Mouse (Mus musculus) forebrain, embryonic 11.5 days (tissue): ENCODE measurements around the gene Rpl9-ps6. TPM values are rescaled to one million over a fixed set of nuclear protein-coding genes. Genes with fewer than 3 reads are reported as not detected.

ENCODE experiments used
- ATAC-seq: fragments of 200-750 bp; cut with Nextera tagmentation; replicated peaks from 2 replicates; pipeline ENCODE4 v1.8.0; 2017; ENCODE audit warnings: moderate TSS enrichment; ENCODE audit not compliant: low FRiP score
- DNase-seq: peaks from one replicate; pipeline ENCODE4 v3.0.0-alpha.2; 2017; ENCODE audit warnings: low spot score
- H3K27ac ChIP-seq: fragments of 300-500 bp; sonication (generic); 2 replicates; pipeline ENCODE4 v1.5.1; 2014; ENCODE audit warnings: low read depth, low read length
- H3K27me3 ChIP-seq: fragments of 300-500 bp; sonication (generic); 2 replicates; pipeline ENCODE4 v1.6.1; 2014; ENCODE audit warnings: mild to moderate bottlenecking, low read length, mixed read lengths; ENCODE audit not compliant: control insufficient read depth, insufficient read depth
- H3K36me3 ChIP-seq: fragments of 300-500 bp; sonication (generic); 2 replicates; pipeline ENCODE4 v1.6.1; 2014; ENCODE audit warnings: mild to moderate bottlenecking, low read length, moderate library complexity, mixed read lengths; ENCODE audit not compliant: control insufficient read depth, insufficient read depth
- H3K4me1 ChIP-seq: fragments of 300-500 bp; sonication (generic); replicated peaks from 2 replicates; pipeline ENCODE4 v1.6.1; 2014; ENCODE audit warnings: low read length, mixed read lengths; ENCODE audit not compliant: control insufficient read depth, insufficient read depth
- H3K4me2 ChIP-seq: fragments of 300-500 bp; sonication (generic); 2 replicates; pipeline ENCODE4 v1.6.1; 2014; ENCODE audit warnings: low read depth, mild to moderate bottlenecking, low read length, moderate library complexity, mixed read lengths; ENCODE audit not compliant: severe bottlenecking
- H3K4me3 ChIP-seq: fragments of 300-500 bp; sonication (generic); 2 replicates; pipeline ENCODE4 v1.5.1; 2014; ENCODE audit warnings: low read depth, low read length
- H3K9ac ChIP-seq: fragments of 300-500 bp; sonication (generic); 2 replicates; pipeline ENCODE4 v1.6.1; 2014; ENCODE audit warnings: low read length
- H3K9me3 ChIP-seq: fragments of 300-500 bp; sonication (generic); 2 replicates; pipeline ENCODE4 v1.6.1; 2016; ENCODE audit warnings: low read length, mixed read lengths; ENCODE audit not compliant: control insufficient read depth
- WGBS: fragments of 180-500 bp; shearing (Covaris S2); extraction: QIAGEN DNeasy Blood & Tissue Kit; methylation state at CpG from one replicate; pipeline ENCODE4 v1.1.7; 2014; 5-methylcytosine and 5-hydroxymethylcytosine counted together
- polyA plus RNA-seq: library from polyadenylated mRNA; unstranded; fragments of >200 nt; fragmentation: Nextera tagmentation; extraction: Ambion mirVana; gene quantifications from 2 replicates; pipeline ENCODE4 v1.2.1, GENCODE M21; 2014

Gene Rpl9-ps6
- 72.3 and 82.9 TPM in 2 replicates for polyA plus RNA-seq

DNA sequence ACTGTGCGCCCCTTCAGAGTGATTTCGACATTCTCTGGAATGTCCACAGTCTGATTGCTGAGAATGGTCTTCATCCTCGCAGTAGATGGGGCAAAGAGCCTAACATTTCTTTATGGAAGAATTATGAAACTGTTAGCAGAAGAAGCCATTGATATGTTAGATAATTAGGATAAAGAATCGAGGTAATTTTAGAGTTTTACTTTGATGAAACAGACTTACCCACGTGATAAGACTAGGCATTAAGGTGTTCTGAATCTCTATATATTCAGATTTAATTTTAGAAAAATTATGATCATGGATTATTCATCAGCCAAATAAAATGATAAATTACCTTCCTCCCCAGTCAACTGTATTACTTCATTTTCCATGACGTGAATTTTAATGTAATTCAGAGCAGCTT is at the start of gene Rpl9-ps6:
TSS of gene Rpl9-ps6 (minus strand) at position 101 of the 400 bp plus-strand sequence.
- H3K27me3 ChIP-seq: no peaks in the 10 kb centered on the region
- ATAC-seq (no peak), DNase-seq (no peak)
- 87% methylated on average over 5 of the region's 6 CpGs for WGBS
- no peaks in the 10 kb centered on the region for H3K36me3 ChIP-seq
- no peaks in the 10 kb centered on the region for H3K9me3 ChIP-seq
- no peak within 1 kb of the TSS for H3K9ac ChIP-seq
- no peak within 1 kb of the TSS for H3K4me3 ChIP-seq
- H3K4me2 ChIP-seq: no peak within 1 kb of the TSS
- H3K27ac ChIP-seq: no peak within 1 kb of the TSS
- H3K4me1 ChIP-seq: no peaks in the 10 kb centered on the region

DNA sequence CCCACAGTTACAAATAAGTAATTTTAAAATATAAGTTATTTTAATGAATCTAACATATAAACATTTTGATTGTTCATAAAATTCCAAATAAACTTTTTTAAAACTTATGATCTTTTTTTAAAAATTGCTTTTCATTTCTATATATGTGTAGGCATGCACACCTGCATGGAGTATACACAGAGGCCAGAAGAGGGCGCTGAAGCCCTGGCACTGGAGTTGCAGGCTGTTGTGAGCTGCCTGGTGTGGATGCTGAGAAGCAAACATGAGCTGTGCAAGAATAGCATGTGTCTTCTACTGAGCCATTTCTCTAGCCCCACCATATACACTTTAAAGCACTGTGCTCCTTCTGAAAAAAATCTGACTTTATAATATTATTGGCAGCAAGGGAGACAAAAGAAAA is 46.1 kb upstream of the Rpl9-ps6 start:
- H3K4me3 ChIP-seq: no peak overlapping the region
- WGBS: 36% methylated on average over 1 of the region's 1 CpGs
- H3K4me2 ChIP-seq: no peak overlapping the region
- H3K9me3 ChIP-seq: no peaks in the 10 kb centered on the region
- ATAC-seq (no peak), DNase-seq (no peak)
- no peak overlapping the region for H3K27ac ChIP-seq
- H3K36me3 ChIP-seq: no peaks in the 10 kb centered on the region; the same call in 1 of the 2 replicates
- H3K9ac ChIP-seq: no peak overlapping the region
- H3K4me1 ChIP-seq: no peaks in the 10 kb centered on the region
- no peaks in the 10 kb centered on the region for H3K27me3 ChIP-seq

DNA sequence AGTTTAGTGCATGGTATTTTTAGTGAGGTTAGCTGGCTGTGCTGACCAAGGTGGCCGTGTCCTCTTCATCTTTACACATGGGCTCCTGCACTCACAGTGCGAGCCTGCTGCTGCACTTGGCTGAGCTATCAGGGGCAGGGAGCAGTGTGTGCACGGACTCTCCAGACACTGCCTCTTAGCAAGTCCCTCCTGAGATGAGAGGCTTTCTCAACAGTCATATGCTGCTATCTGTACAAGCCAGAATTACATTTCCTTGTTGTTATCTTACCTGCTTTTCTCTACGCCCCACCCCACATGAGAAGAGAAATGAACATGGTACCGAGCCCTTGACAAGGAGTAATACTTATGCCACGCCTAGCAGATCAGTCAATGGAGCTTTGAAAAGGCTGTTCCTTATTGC is 44.6 kb upstream of the Rpl9-ps6 start:
- Histone ChIP-seq H3K4me3 (no peak overlapping the region), H3K27ac (no peak overlapping the region), H3K4me2 (no peak overlapping the region), H3K9ac (no peak overlapping the region), H3K27me3 (no peaks in the 10 kb centered on the region), H3K4me1 (no peaks in the 10 kb centered on the region), H3K9me3 (no peaks in the 10 kb centered on the region), H3K36me3 (no peaks in the 10 kb centered on the region; the same call in 1 of the 2 replicates)
- WGBS: 97% methylated on average over 6 of the region's 6 CpGs
- ATAC-seq (no peak), DNase-seq (no peak)

DNA sequence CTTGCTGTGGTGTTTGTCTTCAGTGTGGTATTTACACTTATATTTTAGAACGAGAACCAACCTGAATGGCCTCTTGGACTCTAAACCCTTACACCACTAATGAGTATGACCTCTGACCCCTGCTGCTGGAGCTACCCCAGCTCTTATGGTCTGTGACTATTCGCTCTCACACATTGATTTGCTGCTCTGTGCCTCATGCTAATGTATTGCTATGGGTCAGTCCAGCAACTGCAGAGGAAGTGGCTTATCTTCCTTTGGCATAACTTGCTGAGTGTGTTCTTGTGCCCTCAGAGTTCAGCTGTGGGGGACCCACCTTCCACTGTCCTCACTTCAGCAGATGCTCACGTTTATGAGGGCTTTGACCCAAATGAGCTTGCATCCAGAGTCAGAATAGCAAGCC is 43.9 kb upstream of the Rpl9-ps6 start:
- WGBS: 86% methylated on average over 3 of the region's 3 CpGs
- H3K4me2 ChIP-seq: no peak overlapping the region
- H3K4me1 ChIP-seq: no peaks in the 10 kb centered on the region
- DNase-seq: no peak
- H3K36me3 ChIP-seq: no peaks in the 10 kb centered on the region; the same call in 1 of the 2 replicates
- H3K27me3 ChIP-seq: no peaks in the 10 kb centered on the region
- H3K9ac ChIP-seq: no peak overlapping the region
- H3K4me3 ChIP-seq: no peak overlapping the region
- no peaks in the 10 kb centered on the region for H3K9me3 ChIP-seq
- no peak overlapping the region for H3K27ac ChIP-seq
- ATAC-seq: no peak

DNA sequence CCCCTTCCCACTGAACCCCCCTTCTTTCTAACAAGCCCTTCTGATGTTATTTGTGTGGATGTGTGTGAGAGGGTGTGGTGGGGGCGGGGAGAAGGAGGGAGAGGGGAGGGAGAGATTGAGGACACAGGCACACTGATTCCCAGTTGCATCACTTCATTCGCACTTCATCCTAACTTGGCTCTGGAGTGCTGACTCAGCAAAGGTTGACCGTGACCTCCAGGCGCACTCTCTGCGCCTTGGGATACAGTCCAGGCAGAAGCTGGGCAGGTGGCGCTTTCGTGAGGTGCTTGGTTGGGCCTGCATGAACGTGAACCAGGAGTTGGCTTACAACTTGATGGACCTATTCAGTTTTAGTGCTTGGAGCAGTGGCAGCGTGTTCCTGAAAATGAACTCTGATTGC is 41.1 kb upstream of the Rpl9-ps6 start:
- Histone ChIP-seq H3K4me2 (no peak overlapping the region), H3K9me3 (no peaks in the 10 kb centered on the region), H3K4me3 (no peak overlapping the region), H3K4me1 (no peaks in the 10 kb centered on the region), H3K9ac (no peak overlapping the region), H3K27me3 (no peaks in the 10 kb centered on the region), H3K36me3 (no peaks in the 10 kb centered on the region; the same call in 1 of the 2 replicates), H3K27ac (no peak overlapping the region)
- 94% methylated on average over 9 of the region's 9 CpGs for WGBS
- DNase-seq (no peak), ATAC-seq (no peak)

DNA sequence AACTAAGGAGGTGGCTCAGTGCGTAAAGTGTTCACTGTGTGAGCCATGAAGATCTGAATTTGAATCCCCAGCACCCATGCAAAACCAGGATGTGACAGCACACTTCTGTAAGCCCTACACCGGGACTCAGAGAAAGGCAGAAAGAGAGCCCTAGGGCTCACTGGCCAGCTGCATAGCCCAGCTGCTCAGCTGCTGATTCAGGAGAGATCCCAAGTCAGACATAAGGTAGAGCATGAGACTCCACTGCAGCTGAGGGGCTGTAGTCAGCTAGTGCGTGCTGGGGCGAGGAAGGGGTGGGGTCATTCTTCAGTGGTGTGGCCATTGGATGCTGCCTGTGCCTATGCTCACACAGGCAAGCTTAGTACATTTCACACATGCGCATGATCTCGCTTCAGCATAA is 40.7 kb upstream of the Rpl9-ps6 start:
- WGBS: 90% methylated on average over 6 of the region's 6 CpGs
- Histone ChIP-seq H3K4me2 (no peak overlapping the region), H3K9me3 (no peaks in the 10 kb centered on the region), H3K27me3 (no peaks in the 10 kb centered on the region), H3K4me3 (no peak overlapping the region), H3K4me1 (no peaks in the 10 kb centered on the region), H3K36me3 (no peaks in the 10 kb centered on the region; the same call in 1 of the 2 replicates), H3K27ac (no peak overlapping the region), H3K9ac (no peak overlapping the region)
- DNase-seq (no peak), ATAC-seq (no peak)

DNA sequence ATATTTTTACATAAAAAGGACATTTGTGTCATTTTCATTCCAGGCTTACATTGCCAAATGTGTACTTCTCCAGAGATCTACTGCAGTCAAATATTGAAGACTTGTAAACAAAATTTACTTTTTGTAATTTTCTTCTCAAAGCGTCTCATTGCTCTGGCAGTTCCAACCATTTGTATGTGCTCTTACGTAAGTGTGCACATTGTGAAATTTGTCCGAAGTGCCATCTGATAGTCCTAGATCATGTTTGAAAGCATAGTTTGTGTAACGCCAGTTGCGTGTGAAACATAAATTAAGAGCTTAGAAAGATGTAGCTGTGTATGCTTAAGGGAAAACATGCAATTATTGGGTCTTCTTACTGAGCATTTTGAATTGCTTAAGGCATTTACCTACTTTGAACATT is 40.1 kb upstream of the Rpl9-ps6 start:
- Histone ChIP-seq H3K4me3 (no peak overlapping the region), H3K9me3 (no peaks in the 10 kb centered on the region), H3K27ac (no peak overlapping the region), H3K4me2 (no peak overlapping the region), H3K27me3 (no peaks in the 10 kb centered on the region), H3K9ac (no peak overlapping the region), H3K36me3 (no peaks in the 10 kb centered on the region; the same call in 1 of the 2 replicates), H3K4me1 (no peaks in the 10 kb centered on the region)
- ATAC-seq: no peak
- DNase-seq: no peak
- 97% methylated on average over 5 of the region's 5 CpGs for WGBS

DNA sequence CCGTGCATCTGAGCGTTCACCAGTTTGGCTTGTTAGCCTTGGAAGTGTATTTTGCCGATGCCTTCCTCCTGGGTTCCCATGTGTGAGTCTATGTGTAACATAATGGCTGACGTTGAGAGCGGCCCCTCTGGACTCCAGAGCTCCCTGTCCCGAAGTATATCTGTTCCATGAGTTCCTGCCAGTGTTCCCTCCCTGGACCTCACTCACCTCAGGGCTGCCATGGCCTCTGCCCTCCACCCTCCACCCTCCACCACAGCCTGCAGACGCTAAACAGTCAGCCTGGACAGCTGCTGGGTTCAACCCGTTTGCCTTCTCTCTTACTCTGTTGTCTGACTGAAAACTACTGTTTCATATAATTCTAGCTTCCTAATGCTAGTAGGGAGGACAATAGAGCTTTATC is 39.7 kb upstream of the Rpl9-ps6 start:
- Histone ChIP-seq H3K27ac (no peak overlapping the region), H3K27me3 (no peaks in the 10 kb centered on the region), H3K4me3 (no peak overlapping the region), H3K4me1 (no peaks in the 10 kb centered on the region), H3K4me2 (no peak overlapping the region), H3K9ac (no peak overlapping the region), H3K9me3 (no peaks in the 10 kb centered on the region), H3K36me3 (no peaks in the 10 kb centered on the region; the same call in 1 of the 2 replicates)
- ATAC-seq: no peak
- no peak for DNase-seq
- WGBS: 85% methylated on average over 8 of the region's 8 CpGs

DNA sequence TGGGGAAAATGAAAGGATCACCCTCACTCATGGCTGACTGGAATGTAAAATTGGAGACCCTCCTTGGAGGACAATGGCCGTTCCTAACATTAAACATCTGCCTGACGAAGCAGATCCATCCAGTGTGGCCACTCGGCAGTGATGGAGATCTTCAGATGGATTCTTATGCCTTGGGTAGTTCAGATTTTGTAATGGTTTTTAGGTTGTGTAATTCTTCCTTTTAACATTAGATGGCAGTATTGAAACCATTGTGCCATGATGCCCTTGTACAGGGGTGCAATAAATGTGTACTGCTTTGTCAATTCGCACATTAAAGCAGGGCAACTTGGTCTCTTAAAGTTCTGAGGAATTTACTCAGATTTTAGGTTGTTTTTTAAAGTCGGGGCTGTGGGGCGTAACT is 35.0 kb upstream of the Rpl9-ps6 start:
- WGBS: 89% methylated on average over 6 of the region's 6 CpGs

More for the DNA sequence above, 35.0 kb upstream of the Rpl9-ps6 start:
- no peaks in the 10 kb centered on the region for H3K9me3 ChIP-seq
- no peaks in the 10 kb centered on the region for H3K4me1 ChIP-seq
- no peak overlapping the region for H3K4me3 ChIP-seq
- H3K4me2 ChIP-seq: no peak overlapping the region
- no peak overlapping the region for H3K27ac ChIP-seq
- no peaks in the 10 kb centered on the region; the same call in 1 of the 2 replicates for H3K36me3 ChIP-seq
- H3K9ac ChIP-seq: no peak overlapping the region
- no peak for DNase-seq
- no peak for ATAC-seq
- H3K27me3 ChIP-seq: no peaks in the 10 kb centered on the region
